Mouse (Mus musculus): ENCODE results near the gene Sumo2.

- TF ChIP-seq CTCF (IDR thresholded peaks at IDR 0.05) (no peak), POLR2A (IDR thresholded peaks at IDR 0.05; ENCODE audit: insufficient read depth, low read depth, low read length) (peak; percentile 100), EP300 (IDR thresholded peaks at IDR 0.05; ENCODE audit: insufficient read depth, low read depth, low read length) (peak; percentile 52; the same call in 1 of the 2 replicates)
Measured at GRCm38 (mm10) chr11:115514238-115514663, 21.8 kb downstream of the Sumo2 start, which contains the start of gene Jpt1.

All from heart, adult 2 months (tissue).